Mouse (Mus musculus): ENCODE data around the gene Intu.

Gene Intu

GRCm38 (mm10) chr3:40527976-40528950, 2.8 kb upstream of the Intu start:
- DNase-seq (ENCODE audit: low spot score in 2 of 2) = no peak

DNA sequence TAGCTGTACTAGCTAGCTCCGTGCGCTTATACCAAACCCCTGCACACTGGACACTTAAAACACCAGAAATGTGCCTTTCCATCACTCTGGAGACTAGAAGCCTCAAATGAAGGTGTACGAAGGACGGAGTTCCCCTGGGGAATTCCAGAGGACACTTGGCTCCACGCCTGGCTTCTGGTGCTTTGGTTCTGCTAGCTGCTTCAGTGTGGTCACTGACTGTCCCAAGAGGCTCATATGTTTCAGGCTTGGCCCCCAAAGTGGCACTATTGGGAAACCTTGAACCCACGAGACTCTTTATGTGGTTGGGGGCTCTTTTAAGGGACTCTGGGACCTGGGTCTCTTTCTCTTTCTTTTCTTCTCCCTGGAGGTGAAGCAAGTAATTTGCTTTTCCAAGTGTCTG, 2.1 kb upstream of the Intu start:
- no peak for DNase-seq (ENCODE audit: low spot score in 2 of 2)

DNA sequence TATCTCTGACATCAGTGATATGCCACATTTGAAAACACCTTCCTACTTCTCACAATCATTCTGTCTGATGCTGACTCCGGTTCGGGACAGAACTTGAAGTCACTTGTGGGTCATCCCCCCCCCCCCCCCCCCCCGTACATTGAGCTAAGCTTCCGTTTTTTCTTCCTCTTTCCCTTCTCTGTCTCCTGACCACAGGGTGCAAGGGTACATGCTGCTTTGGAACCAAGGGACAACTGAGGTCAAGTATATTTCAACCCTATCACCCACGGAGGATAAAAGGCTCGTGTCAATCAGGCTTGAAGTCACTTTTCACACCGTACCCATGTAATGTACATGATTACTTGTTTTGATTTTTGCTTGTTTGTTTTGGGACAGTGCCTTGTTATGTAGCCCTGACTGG, 241 bp upstream of the Intu start:
- DNase-seq (ENCODE audit: low spot score in 2 of 2) = no peak

DNA sequence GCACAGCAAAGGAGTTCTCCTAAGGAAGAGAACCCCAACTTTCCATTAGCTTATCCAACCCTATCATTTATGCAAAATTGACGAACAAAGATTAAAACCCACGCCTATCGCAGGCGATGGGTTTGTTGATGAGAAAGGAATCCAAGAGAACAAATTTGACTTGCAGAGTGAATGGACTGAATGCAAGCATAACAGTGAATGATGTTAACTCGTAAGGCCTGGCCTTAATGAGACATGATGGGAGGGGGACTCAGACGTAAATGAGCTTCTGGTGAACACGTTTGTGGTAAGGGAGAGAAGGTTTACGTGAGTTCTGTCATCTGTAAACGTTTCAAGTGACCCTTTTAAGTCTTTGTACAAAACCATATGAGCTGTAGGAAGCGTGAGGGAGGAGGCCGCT, 1.2 kb downstream of the Intu start:
- no peak for DNase-seq (ENCODE audit: low spot score in 2 of 2)

DNA sequence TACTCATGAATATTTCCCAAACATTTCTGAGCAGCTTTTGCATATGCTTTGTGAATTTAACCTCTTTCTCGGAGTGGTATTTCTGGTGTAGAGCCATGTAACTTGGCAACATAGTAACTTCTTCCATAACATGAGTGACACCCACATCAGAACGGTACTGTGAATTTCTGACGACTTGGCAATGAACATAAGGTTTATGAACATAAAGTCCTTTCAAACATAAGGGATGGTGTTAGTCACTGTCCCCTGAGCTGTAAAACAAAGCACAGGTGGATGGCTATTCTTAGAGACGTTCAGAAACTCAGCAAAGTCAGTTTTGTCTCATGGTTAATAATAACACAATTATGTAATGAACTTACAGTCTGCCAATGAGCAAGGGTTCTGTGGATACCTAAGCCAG, 3.1 kb downstream of the Intu start:
- no peak for DNase-seq (ENCODE audit: low spot score in 2 of 2)

- peak; percentile 78 to 82 for DNase-seq (ENCODE audit: low spot score in 2 of 2)
Measured at GRCm38 (mm10) chr3:40540567-40541554, 9.8 kb downstream of the Intu start.

GRCm38 (mm10) chr3:40546621-40547020, 15.5 kb downstream of the Intu start:
- DNase-seq (ENCODE audit: low spot score in 2 of 2) = no peak

DNA sequence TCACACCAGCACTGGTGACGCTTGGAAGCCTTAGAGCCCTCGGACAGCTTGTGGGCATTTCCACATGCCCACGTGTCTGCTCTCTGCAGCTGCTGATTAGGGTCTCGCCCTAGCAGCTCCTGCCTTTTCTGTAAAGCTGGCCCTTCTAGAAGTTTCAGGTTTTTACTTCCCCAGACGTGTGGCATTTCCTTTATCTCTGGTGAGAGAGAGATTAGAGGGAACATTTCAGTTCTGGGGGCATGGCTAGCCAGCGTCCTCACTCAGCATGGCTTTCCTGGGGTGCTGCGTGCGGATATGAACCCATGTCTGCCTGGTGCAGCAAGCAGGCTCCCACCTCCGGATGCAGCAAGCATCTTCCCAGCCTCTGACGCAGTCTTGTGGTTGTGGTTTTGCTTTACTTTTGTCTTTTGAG, 121.9 kb downstream of the Intu start:
- DNase-seq (ENCODE audit: low spot score in 2 of 2) = no peak

DNA sequence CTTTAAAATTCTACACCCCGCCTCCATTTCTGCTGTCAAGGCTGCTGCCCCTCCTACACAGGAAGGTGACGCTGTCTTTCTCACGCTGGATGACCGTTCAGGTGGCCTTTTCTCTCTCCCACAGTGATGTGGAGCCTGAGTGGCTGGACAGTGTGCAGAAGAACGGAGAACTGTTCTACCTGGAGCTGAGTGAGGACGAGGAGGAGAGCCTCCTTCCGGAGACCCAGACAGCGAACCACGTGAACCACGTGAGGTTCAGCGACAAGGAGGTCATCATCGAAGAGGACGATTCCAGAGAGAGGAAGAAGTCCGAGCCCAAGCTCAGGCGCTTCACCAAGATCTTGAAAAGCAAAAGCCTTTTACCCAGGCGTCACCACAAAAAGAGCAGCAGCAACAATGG, 122.5 kb downstream of the Intu start:
- no peak for DNase-seq (ENCODE audit: low spot score in 2 of 2)

DNA sequence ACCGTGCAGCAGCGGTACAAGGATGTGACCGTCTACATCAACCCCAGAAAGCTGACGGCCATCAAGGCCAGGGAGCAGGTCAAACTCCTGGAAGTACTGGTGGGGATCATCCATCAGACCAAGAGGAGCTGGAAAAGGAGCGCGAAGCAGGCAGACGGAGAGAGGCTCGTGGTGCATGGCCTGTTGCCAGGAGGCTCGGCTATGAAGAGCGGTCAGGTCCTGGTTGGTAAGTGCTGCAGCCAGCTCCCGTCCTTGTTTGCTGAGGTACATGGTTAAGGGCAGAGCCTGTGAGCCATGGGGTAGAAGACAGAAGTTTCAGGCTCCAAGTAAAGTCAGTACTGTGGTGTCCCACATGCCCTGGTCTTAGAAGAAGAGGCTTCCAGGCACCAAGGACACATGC, 122.9 kb downstream of the Intu start:
- DNase-seq (ENCODE audit: low spot score in 2 of 2) = no peak

DNA sequence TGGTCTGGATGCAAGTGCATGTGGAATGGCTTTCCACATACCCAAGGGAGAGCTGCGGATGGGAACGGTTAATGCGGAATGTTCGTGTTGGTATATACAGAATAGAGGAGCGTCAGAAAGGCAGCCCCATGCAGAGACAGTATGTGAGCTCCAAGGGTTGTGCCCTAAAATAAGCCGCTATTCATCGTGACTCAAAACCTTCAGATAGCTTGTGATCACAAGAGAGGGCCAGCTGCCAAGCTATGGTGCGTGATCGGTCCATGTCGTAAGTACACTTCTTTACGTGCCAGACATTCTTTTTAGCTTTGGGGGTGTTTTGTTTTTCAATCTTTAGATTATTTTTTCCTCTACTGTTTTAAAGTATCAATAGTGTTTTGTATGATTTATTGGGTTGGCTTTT, 124.5 kb downstream of the Intu start:
- DNase-seq (ENCODE audit: low spot score in 2 of 2) = no peak

DNA sequence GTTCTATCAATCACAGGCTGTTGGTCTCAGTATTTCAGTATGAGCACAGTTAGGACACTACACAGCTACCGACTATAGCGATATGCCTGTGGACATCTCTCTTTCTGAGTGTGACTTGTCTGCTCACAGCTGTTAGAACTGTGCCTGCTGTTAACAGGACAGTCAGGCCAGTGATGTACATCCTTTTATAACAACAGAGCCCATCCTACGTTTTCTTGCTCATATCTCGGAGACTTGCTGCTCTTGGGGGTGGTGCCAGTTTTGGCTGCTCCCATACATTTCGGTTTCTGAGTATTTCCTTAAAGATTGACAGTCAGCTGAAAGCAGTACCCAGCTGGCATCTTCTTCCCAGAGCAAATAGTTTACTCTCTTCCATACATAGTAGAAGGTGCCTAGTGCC, 125.3 kb downstream of the Intu start:
- DNase-seq (ENCODE audit: low spot score in 2 of 2) = no peak

GRCm38 (mm10) chr3:40660231-40660630, 129.1 kb downstream of the Intu start:
- DNase-seq (ENCODE audit: low spot score in 2 of 2) = no peak

DNA sequence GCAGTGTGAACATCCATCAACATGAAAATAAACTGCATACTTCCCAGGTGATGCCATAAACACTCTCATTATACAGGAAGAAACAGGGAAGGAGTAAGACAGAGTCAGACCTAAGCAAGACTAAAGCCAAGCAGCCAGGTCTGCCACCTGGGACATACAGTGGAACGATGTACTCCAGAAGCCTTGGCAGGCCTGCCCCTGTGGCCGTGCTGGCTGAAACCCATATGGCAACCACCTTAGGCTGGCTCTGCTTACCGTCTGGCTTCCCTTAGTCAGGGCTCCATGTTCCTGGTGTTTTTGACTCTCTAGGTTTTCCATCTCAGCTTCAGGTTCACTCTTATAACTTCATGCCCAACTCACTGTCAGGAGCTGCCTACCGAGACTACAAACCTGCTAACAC, 135.0 kb downstream of the Intu start:
- DNase-seq (ENCODE audit: low spot score in 2 of 2) = no peak

GRCm38 (mm10) chr3:40666861-40667719, 136.0 kb downstream of the Intu start:
- no peak for DNase-seq (ENCODE audit: low spot score in 2 of 2)

DNA sequence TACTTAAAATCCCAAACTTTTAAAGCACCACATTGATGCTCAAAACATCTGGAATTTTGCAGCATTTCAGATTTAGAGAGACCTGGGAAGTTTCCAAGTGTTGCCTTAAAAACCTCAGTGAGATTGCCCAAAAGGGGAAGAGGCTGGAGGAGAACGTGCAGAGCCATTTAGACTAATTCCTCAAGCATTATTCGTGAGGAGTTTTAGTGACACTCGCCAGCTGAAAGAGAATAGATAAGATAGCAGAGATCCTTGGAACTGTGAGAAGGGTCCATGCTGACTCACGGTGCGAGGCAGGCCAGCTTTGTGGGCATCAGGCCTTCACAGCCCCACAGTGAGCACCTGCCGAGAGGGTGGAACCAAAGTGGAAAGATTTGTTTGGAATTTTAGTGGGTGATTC, 137.8 kb downstream of the Intu start:
- DNase-seq (ENCODE audit: low spot score in 2 of 2) = no peak

- no peak for DNase-seq (ENCODE audit: low spot score in 2 of 2)
Measured at GRCm38 (mm10) chr3:40669395-40669794, 138.3 kb downstream of the Intu start.

GRCm38 (mm10) chr3:40673515-40673914, 142.4 kb downstream of the Intu start:
- no peak for DNase-seq (ENCODE audit: low spot score in 2 of 2)

- no peak for DNase-seq (ENCODE audit: low spot score in 2 of 2)
Measured at GRCm38 (mm10) chr3:40674873-40675405, 143.9 kb downstream of the Intu start.

GRCm38 (mm10) chr3:40678856-40679255, 147.8 kb downstream of the Intu start:
- no peak for DNase-seq (ENCODE audit: low spot score in 2 of 2)

GRCm38 (mm10) chr3:40682404-40682803, 151.3 kb downstream of the Intu start:
- no peak for DNase-seq (ENCODE audit: low spot score in 2 of 2)

Measured in frontal cortex, postnatal 25 days (tissue).